Mouse (Mus musculus) layer of hippocampus, postnatal 25 days (tissue): ENCODE data around the gene Spg7. TPM values are rescaled to one million over a fixed set of nuclear protein-coding genes. Genes with fewer than 3 reads are reported as not detected.
"Not testable (repeated sequence)": the region's sequence is repeated elsewhere in the genome, so short reads cannot be mapped to it uniquely, and the experiment has no call there.

Experiments
- DNase-seq, 2 experiments: peaks; one replicate each; pipeline ENCODE4 v3.0.0; 2022; ENCODE audit warnings: mixed read lengths in 2 of 2, low spot score in 1 of 2; ENCODE audit errors: extremely low spot score in 1 of 2
- total RNA-seq, 2 experiments: library from RNA; stranded (reverse); gene quantifications; 2 replicates each; pipeline ENCODE4 v1.2.3; 2021

Gene Spg7
- total RNA-seq, 2 experiments from 2014 or later, result 54.5 to 72.1 TPM

GRCm38 (mm10) chr8:123087289-123087688 lies 24.5 kb downstream of the Spg7 start:
- no peak for DNase-seq

DNA sequence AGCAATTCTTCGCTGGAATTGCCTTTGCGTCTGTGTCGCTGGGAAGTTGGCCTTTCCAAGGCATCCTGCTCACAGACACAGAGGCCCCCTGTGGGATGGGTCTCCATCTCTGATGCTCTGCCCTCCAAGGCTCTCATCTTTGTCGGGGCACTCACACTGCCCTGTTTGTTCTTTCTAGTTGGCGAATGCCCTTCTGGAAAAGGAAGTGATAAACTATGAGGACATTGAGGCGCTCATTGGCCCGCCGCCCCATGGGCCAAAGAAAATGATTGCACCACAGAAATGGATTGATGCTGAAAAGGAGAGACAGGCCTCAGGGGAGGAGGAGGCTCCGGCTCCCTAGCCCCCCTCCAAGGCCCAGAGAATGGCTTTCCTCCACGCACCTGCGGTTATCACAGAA lies 34.5 kb downstream of the Spg7 start:
- DNase-seq, result no peak

DNA sequence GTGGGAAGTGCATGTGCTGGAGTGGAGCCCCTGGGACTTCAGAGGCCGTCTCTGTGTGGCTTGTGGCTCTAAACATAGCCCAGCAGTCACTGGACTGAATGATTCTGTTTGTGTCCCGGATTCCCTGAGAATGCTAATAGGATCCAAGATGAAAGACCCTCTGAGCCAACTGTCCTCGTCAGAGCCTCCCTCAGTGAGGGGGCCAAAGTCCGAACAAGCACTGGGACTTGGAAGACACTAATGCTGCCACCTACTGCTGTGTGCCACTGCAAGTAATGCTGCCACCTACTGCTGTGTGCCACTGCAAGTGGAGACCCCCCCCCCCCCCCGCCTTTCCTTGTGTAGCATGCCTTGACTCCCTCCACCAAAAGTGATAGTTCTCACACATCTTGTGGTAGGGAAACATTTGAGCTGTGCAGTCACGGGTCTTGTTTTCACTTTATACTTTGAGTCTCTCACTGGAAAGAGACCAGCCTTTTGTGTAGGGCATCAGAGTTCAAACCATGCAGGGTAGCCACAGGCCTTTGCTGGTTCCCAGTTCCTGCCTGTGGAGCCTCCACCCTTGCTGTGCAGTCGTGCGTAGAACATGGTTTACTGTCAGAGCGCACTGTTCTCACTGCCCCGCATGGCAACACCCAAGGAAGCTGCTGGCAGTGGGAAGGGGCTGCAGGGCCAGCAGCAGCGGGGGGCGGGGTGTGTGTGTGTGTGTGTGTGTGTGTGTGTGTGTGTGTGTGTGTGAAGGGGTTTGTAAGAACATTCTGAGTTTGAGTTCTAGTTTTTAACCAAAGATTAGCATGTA lies 35.2 kb downstream of the Spg7 start:
- DNase-seq, result no peak

DNA sequence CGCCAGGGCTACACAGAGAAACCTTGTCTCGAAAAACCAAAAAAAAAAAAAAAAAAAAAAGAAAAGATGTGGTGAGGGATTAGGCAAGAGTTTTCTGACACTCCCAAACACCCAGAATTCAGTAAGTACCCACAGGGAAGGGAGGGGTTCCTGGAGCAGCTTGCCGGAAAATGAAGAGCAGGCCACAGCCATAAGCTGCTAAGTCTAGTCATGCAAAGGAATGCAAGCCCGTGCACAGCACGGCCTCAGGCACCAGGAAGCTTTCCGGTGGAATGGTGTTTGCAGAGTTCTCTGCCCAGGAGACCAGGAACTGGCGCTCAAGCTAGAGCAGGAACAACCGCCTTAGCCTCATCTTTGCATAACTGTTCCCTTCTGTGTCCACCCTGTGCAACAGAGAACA lies 37.5 kb downstream of the Spg7 start:
- DNase-seq, result no peak

GRCm38 (mm10) chr8:123101244-123101643 lies 38.5 kb downstream of the Spg7 start:
- DNase-seq, result no peak

- peak; percentile 91 to 94 for DNase-seq
These were observed 39.3 kb downstream of the Spg7 start, which contains the start of gene Rpl13 for GRCm38 (mm10) chr8:123101735-123102685. Gene Rpl13, plus strand, starts transcription at chr8:123102350.

- DNase-seq, result not testable (repeated sequence)
These were observed 40.1 kb downstream of the Spg7 start for GRCm38 (mm10) chr8:123102855-123103254.

DNA sequence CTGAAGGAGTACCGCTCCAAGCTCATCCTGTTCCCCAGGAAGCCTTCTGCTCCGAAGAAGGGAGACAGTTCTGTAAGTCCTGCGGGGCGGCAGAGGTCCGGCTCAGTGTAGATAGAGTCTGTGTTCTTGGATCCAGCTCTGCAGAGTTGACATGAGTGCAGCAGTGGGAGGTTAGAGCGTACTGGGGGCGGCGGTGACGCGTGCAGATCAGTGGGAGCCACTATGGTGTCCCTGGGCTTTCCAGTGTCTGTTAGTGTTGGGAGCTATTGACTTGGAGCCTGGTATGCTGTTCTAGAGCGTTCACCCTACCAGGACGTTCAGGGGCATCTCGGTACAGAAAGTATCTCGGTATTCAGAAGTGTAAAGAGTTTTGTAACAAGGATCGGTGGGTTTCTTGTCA lies 40.5 kb downstream of the Spg7 start:
- no peak for DNase-seq

DNA sequence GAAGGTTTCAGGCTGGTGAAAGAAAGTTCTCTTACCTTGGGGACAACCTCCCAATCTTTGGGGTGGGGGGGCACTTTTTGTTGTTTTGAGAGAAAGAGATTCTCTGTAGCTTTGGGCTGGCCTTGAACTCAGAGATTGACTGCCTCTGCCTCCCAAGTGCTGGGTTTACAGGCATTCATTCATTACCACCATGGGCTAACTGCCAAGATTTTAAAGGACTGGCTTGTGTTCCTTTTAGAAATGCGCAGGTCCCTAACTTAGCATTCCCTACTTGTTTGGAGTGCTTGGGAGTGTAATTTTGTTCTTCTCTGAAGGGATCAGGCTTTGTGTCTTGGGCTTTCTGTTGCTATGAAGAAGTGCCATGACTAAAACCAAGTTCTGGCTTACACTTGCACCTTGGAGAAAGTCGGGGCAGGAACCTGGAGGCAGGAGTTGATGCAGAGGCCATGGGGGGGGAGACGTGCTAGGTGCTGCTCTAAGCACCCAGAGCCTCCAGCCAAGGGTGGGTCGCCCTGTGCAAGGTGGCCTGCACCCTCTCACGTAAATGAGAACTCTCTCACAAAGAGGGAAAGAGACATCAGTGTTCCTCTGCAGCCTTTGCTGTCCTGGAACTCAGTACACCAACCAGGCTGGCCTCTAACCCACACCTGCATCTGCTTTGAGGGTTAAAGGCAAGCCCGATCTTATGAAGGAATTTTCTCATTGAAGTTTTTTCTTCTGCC lies 41.5 kb downstream of the Spg7 start:
- no peak for DNase-seq

DNA sequence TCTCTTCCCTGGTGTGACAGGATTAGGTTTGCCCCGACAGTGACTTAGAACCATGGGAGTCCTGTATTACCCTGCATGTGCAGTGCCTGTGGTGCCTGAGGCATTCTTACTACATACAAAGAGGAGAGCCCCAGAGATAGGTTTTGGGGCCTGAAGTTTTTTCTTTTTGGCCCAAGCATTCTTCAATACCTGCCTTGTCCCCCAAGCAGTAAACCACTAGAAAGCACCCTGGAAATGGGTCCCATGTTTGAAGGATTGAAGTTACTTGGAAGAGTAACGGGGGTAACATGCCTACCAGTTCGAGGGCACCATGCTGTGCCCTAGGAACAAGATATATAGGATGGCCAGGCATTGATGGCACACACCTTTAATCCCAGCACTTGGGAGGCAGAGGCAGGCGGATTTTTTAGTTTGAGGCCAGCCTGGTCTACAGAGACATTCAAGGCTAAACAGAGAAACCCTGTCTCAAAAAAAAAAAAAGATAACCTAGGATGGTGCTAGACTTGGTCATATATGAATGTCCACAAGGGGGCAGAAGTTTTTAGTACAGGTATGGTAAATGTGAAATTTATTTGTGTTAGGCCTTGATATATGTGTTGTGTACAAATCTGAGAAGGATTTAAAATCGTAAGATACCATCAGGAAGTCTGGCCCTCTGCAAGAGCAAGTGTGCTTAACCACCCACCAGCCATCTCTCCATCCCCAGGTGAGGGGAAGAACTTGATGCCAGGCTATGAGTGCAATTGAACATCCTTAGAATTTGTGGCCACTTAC lies 43.0 kb downstream of the Spg7 start:
- DNase-seq, result no peak

GRCm38 (mm10) chr8:123106531-123106930 lies 43.8 kb downstream of the Spg7 start:
- DNase-seq, result no peak

DNA sequence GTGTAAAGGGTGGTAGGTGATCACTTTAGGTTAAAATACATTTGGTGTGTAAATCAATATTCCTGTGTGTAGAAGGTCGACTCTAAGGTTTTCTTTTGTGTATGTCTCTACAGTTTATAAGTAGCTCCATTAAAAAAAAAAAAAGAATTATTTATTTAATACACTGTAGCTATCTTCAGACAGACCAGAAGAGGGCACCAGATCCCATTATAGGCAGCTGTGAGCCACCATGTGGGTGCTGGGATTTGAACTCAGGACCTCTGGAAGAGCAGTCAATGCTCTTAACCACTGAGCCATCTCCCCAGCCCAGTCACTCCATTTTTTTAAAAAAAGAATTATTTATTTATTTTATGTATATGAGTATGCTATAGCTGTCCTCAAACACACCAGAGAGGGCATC lies 45.3 kb downstream of the Spg7 start:
- no peak for DNase-seq

GRCm38 (mm10) chr8:123108953-123109352 lies 46.2 kb downstream of the Spg7 start:
- DNase-seq, result no peak

DNA sequence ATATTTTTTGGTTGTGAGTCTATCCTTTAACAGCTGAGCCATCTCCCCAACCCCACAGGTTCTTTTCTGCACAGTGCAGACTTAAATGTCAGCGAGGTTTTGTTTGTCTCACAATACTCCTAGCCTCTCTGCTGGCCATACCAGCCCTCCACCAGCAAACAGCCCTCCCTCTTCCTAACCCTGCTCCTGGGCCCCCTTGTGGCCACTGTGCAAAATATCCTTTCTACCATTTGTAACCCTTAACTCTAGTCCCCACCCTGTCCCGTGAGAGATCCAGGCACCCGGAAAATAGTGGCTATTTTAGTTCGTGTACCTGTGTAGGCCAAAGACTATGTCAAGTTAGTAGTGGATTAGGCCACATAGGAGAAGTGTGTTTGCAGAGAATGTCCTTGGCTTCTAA lies 47.9 kb downstream of the Spg7 start:
- DNase-seq, result peak in 1 of 2 experiments; percentile 52

- no peak for DNase-seq
These were observed 50.1 kb downstream of the Spg7 start for GRCm38 (mm10) chr8:123112892-123113291.

DNA sequence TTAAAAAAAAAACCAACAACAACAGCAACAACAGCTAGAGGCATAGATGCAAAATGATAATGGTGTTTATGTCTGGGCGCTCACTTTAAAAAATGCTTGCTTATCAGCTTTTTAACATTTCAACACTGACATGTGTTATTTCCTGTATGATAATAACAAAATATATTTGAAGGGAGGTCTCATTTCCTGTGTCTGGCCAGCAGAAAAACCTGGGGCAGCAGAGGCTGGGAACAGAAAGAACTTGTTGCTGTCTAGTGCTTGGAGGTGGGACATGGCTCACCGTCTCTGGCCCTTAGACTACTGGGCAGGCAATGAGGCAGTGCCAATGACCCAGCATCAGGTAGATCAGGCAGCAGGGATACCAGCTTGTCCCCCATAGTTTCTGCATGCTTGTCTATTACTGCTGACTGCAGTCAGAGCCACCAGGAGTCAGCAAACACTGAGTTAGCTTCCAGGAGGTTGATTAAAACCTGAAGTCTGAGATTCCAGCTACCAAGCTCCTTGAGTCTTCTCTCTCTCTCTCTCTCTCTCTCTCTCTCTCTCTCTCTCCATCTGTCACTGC lies 51.2 kb downstream of the Spg7 start:
- no peak for DNase-seq

GRCm38 (mm10) chr8:123114644-123115043 lies 51.9 kb downstream of the Spg7 start:
- no peak for DNase-seq

DNA sequence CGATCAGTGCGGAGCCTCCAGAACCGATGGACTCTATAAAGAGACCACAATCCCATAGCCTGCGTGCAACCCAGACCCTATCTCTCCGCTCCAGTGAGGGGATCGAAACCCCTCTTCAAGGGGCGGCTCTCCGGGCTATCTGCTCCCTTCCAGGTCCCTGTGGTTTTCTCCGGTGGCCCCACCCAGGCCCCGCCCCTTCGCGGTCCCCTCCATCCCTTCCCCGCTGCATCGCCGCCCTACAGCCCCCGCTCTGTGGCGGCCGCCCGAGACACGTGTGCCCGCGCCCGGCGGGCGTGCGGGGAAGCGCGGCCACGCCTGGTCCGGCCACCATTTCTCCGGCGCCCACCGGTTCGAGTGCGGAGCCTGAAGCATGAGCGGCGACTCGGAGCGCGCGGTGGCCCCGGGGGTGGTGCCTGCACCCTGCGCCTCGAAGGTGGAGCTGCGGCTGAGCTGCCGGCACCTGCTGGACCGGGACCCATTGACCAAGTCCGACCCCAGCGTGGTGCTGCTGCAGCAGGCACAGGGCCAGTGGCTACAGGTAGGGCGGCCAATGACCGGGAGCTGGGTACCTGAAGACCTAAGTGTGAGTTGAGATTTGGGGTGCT lies 54.5 kb downstream of the Spg7 start, which contains the start of gene Cpne7:
Gene Cpne7 (plus strand): TSS at position 248 of the 605 bp plus-strand sequence.
- no peak for DNase-seq

- DNase-seq, result no peak
These were observed 55.0 kb downstream of the Spg7 start for GRCm38 (mm10) chr8:123117744-123118143.
